Mouse (Mus musculus) hematopoietic multipotent progenitor cell, adult 10-12 weeks (in vitro differentiated cells): ENCODE data around the gene Gm13288. TPM values are rescaled to one million over a fixed set of nuclear protein-coding genes. Genes with fewer than 3 reads are reported as not detected.

Experiments used
- polyA plus RNA-seq: library from polyadenylated mRNA; stranded (reverse); fragments of >175 nt; gene quantifications from 2 replicates; pipeline ENCODE4 v1.2.3, GENCODE M21; 2012; ENCODE audit warnings: low replicate concordance

Gene Gm13288
- not detected in 2 replicates for polyA plus RNA-seq

DNA sequence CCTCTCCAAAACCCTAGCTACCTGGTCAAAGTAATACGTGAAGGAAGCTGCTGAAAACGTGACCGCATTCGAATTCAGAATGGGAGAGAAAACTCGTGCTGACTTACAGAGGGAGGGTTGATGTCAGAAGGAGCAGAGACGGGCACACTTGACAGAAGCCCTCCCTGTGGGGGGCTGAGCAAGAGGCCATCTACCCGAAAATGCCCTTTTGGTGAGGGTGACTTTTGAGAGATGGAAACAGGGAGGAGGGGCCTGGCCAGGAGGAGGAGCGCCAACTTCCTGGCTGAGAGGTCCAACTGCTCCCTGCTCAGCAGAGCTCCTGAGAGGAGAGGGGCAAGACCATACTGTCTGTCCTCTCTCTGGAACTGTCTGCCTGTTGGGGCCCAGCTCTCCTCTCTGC, at the start of gene Gm13288:
Gm13288 (plus strand) TSS at position 301 of the 400 bp plus-strand sequence.

DNA sequence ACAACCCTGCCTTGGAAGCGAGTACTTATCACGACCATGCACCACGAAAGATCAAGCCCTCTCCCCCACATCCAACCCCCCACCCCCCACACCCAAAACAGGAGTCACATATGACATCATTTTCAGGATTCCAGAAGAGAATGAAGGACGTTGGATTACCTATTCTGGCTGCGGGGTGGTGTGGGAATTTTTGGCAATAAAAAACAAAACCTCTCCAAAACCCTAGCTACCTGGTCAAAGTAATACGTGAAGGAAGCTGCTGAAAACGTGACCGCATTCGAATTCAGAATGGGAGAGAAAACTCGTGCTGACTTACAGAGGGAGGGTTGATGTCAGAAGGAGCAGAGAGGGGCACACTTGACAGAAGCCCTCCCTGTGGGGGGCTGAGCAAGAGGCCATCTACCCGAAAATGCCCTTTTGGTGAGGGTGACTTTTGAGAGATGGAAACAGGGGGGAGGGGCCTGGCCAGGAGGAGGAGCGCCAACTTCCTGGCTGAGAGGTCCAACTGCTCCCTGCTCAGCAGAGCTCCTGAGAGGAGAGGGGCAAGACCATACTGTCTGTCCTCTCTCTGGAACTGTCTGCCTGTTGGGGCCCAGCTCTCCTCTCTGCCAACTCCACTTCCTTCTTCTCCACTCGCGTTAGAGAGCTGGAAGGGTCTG, 45.6 kb upstream of the Gm13288 start, which contains the start of gene Gm13283:
Gm13283 (plus strand) TSS at position 510 of the 659 bp plus-strand sequence.

GRCm38 (mm10) chr4:88773534-88773933, 31.8 kb upstream of the Gm13288 start, which contains the start of gene Gm13290:
Gene Gm13290, plus strand, starts transcription at chr4:88773834.

DNA sequence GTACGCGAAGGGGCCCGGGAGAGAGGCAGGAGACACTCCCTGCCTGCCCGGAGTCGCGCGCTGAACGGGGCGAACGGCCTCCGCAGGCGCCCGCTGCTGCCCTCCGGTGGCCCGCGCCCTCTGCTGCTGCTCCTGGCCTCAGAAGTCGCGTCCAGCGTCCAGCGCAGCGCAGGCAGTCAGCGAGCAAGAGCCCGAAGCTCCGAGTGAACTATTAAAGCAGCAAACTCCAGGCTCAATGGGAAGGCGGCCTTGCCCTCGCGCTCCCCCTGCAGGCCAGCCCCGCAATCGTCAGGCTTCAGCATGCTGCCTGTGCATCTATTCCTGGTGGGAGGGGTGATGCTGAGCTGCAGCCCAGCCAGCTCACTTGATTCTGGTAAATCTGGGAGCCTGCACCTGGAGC, 28.7 kb upstream of the Gm13288 start, which contains the start of gene Gm13289:
Gm13289 (plus strand) TSS at position 301 of the 400 bp plus-strand sequence.

DNA sequence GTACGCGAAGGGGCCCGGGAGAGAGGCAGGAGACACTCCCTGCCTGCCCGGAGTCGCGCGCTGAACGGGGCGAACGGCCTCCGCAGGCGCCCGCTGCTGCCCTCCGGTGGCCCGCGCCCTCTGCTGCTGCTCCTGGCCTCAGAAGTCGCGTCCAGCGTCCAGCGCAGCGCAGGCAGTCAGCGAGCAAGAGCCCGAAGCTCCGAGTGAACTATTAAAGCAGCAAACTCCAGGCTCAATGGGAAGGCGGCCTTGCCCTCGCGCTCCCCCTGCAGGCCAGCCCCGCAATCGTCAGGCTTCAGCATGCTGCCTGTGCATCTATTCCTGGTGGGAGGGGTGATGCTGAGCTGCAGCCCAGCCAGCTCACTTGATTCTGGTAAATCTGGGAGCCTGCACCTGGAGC, 25.8 kb upstream of the Gm13288 start, which contains the start of gene Gm13272:
Gm13272 (plus strand) TSS at position 301 of the 400 bp plus-strand sequence.

DNA sequence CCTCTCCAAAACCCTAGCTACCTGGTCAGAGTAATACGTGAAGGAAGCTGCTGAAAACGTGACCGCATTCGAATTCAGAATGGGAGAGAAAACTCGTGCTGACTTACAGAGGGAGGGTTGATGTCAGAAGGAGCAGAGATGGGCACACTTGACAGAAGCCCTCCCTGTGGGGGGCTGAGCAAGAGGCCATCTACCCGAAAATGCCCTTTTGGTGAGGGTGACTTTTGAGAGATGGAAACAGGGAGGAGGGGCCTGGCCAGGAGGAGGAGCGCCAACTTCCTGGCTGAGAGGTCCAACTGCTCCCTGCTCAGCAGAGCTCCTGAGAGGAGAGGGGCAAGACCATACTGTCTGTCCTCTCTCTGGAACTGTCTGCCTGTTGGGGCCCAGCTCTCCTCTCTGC, 23.5 kb upstream of the Gm13288 start, which contains the start of gene Ifnz:
Ifnz (plus strand) TSS at position 301 of the 400 bp plus-strand sequence.

DNA sequence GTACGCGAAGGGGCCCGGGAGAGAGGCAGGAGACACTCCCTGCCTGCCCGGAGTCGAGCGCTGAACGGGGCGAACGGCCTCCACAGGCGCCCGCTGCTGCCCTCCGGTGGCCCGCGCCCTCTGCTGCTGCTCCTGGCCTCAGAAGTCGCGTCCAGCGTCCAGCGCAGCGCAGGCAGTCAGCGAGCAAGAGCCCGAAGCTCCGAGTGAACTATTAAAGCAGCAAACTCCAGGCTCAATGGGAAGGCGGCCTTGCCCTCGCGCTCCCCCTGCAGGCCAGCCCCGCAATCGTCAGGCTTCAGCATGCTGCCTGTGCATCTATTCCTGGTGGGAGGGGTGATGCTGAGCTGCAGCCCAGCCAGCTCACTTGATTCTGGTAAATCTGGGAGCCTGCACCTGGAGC, 19.9 kb upstream of the Gm13288 start, which contains the start of gene Gm13276:
Gm13276 (plus strand) TSS at position 301 of the 400 bp plus-strand sequence.

GRCm38 (mm10) chr4:88788402-88788801, 16.9 kb upstream of the Gm13288 start, which contains the start of gene Gm13277:
Gene Gm13277, plus strand, starts transcription at chr4:88788632.

DNA sequence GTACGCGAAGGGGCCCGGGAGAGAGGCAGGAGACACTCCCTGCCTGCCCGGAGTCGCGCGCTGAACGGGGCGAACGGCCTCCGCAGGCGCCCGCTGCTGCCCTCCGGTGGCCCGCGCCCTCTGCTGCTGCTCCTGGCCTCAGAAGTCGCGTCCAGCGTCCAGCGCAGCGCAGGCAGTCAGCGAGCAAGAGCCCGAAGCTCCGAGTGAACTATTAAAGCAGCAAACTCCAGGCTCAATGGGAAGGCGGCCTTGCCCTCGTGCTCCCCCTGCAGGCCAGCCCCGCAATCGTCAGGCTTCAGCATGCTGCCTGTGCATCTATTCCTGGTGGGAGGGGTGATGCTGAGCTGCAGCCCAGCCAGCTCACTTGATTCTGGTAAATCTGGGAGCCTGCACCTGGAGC, 14.1 kb upstream of the Gm13288 start, which contains the start of gene Gm13278:
Gm13278 (plus strand) TSS at position 301 of the 400 bp plus-strand sequence.

GRCm38 (mm10) chr4:88793936-88794675, 11.2 kb upstream of the Gm13288 start, which contains the start of gene Gm13275:
Gene Gm13275, plus strand, starts transcription at chr4:88794487.

DNA sequence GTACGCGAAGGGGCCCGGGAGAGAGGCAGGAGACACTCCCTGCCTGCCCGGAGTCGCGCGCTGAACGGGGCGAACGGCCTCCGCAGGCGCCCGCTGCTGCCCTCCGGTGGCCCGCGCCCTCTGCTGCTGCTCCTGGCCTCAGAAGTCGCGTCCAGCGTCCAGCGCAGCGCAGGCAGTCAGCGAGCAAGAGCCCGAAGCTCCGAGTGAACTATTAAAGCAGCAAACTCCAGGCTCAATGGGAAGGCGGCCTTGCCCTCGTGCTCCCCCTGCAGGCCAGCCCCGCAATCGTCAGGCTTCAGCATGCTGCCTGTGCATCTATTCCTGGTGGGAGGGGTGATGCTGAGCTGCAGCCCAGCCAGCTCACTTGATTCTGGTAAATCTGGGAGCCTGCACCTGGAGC, 8.2 kb upstream of the Gm13288 start, which contains the start of gene Gm13279:
Gm13279 (plus strand) TSS at position 301 of the 400 bp plus-strand sequence.

GRCm38 (mm10) chr4:88799365-88799764, 6.0 kb upstream of the Gm13288 start, which contains the start of gene Gm13285:
Gene Gm13285, plus strand, starts transcription at chr4:88799665.

GRCm38 (mm10) chr4:88802954-88803353, 2.4 kb upstream of the Gm13288 start, which contains the start of gene Gm13287:
Gene Gm13287, plus strand, starts transcription at chr4:88803254.

DNA sequence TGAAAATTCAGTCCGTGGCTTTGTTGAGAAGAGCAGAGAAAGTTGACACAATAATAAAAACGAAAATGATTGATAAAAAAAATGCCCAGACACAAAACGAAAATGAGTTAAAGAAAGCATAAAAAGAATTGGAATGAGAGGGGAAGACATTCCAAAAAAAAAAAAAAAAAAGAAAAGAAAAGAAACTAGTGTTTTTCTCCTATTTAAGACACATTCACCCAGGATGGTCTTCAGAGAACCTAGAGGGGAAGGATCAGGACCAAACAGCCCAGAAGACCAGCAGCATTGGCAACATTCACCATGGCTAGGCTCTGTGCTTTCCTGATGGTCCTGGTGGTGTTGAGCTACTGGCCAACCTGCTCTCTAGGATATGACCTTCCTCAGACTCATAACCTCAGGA, 10.6 kb downstream of the Gm13288 start, which contains the start of gene Ifna7:
Ifna7 (plus strand) TSS at position 301 of the 400 bp plus-strand sequence.

DNA sequence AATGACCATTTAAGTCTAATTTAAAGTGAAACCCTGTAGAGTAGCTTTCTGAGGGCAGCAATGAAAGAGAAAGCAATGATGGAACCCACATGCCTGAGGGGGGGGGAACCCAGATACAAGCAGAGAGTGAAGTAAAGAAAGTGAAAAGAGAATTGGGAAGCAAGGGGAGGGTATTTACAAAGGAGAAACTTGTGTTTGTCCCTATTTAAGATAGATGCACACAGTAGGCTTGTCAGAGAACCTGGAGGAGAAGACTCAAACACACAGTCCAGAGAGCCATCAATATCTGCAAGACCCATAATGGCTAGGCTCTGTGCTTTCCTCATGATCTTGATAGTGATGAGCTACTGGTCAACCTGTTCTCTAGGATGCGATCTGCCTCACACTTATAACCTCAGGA, 14.3 kb downstream of the Gm13288 start, which contains the start of gene Ifna11:
Ifna11 (plus strand) TSS at position 301 of the 400 bp plus-strand sequence.

GRCm38 (mm10) chr4:88827116-88827515, 21.8 kb downstream of the Gm13288 start, which contains the start of gene Ifna6:
Gene Ifna6, plus strand, starts transcription at chr4:88827416.

DNA sequence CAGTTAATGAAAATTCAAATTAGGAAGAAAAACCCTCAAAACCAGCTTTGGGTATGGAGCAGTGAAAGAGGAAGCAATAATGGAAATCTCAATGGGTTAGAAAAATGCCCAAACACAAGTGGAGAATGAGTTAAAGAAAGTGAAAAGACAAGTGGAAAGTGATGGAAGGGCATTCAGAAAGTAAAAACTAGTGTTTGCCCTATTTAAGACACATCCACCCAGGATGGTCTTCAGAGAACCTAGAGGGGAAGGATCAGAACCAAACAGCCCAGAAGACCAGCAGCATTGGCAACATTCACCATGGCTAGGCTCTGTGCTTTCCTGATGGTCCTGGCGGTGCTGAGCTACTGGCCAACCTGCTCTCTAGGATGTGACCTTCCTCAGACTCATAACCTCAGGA, 29.9 kb downstream of the Gm13288 start, which contains the start of gene Ifna5:
Ifna5 (plus strand) TSS at position 301 of the 400 bp plus-strand sequence.

DNA sequence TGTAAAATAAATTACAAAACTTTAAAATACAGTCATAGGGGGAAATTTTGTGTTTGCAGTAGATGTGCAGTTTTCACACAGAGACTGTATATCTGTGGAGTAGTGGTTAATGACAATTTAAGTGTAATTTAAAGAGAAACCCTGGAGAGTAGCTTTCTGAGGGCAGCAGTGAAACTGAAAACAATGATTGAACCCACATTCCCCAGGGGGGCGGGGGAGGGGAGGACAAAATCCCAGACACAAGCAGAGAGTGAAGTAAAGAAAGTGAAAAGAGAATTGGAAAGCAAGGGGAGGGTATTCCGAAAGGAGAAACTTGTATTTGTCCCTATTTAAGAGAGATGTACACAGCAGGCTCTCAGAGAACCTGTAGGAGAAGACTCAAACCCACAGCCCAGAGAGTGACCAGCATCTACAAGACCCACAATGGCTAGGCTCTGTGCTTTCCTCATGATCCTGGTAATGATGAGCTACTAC, 36.1 kb downstream of the Gm13288 start, which contains the start of gene Ifna4:
Ifna4 (plus strand) TSS at position 424 of the 474 bp plus-strand sequence.

GRCm38 (mm10) chr4:88849698-88850097, 44.4 kb downstream of the Gm13288 start, which contains the start of gene Ifna1:
Gene Ifna1, plus strand, starts transcription at chr4:88850087.

